Mouse (Mus musculus): ENCODE results near the gene Tbl1x.
A peak's percentile ranks its signal among the peaks of the same experiment; 100 is the strongest.
"Not testable (repeated sequence)": the region's sequence is repeated elsewhere in the genome, so short reads cannot be mapped to it uniquely, and the experiment has no call there.

Gene Tbl1x

GRCm38 (mm10) chrX:77510371-77511300 is at the start of gene Tbl1x:
Tbl1x (plus strand) TSS chrX:77511013.
- DNase-seq: peak; percentile 79

DNA sequence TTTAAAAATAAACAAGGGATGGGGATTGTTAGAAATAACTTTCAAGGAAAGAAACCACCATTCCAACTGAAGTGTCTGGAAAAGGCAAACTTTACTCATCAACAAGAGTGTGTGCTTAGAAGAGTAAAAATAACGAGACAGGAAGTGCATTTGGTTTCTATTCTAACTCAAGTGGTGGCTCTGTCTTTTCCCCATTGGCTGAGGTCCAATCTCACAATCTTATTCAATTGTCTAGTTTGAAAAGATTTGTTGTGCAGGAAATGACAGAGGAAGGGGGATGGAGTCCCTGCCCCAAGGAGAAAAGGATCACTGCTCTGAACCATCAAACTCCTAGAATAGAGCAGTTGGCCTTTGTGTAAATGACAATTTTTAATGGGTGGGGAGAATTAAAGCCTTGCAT is 41.6 kb upstream of the Tbl1x start:
- DNase-seq: no peak

DNA sequence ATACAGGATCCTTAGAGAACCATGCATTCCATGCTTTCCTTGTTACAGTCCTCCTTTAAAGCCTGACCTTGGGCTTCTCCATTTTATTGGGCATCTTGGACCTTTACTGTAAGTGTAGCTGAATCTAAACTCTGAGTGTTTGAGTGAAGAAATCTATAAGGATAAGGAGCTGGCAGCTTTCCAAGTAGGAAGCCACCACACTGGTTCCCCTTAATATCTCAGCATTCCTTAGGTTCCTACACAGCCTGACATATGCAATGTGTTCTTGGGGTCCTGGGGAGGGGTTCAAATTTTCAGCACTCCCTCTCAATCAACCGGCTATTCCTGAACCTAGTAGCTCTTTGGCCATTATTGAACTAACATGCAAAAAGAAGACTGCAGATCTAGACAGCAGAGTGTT is 38.0 kb upstream of the Tbl1x start:
- no peak for DNase-seq

DNA sequence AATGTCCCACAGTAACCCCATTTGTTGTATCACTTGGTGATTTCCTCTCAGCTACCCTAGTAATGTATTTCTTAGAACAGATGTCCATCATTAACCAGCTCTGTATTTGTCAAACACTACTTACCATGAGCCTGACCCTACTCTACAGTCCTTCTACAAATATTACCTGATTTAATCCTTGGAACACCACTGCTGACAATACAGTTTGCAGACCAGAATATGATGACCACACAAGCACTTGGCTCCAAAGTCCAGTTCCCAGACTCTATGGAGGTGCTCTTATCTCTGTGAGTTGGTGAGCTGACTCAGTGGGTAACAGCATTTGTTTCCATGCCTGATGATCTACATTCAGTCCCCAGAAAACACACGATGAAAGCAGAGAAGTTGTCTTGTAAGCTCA is 37.3 kb upstream of the Tbl1x start:
- DNase-seq: no peak

- no peak for DNase-seq
These were observed 36.3 kb upstream of the Tbl1x start for GRCm38 (mm10) chrX:77474551-77474950.

GRCm38 (mm10) chrX:77477526-77477925 is 33.3 kb upstream of the Tbl1x start:
- no peak for DNase-seq

- DNase-seq: peak; percentile 9
These were observed 22.7 kb upstream of the Tbl1x start for GRCm38 (mm10) chrX:77487922-77488799.

- DNase-seq: no peak
These were observed 20.7 kb upstream of the Tbl1x start for GRCm38 (mm10) chrX:77490127-77490526.

DNA sequence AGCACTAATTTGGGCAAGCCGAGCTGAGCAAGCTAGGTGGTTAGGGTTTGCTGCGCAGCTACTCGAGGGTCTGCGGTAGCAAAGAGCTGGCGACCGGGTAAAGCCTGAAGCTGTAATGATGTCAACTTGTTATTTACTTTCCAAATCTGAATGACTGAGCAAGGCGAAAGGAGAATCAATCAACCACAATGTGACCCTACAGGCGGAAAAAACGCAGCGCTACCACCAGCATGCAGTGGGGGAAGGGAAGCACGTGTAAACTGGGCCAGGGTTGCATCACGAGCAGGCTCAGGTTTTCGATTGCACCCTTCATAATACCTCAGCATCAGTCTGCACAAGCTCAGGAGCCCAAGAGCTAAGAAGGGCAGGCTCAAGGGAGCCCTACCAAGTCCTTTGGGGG is 1.7 kb upstream of the Tbl1x start:
- DNase-seq: peak; percentile 86

DNA sequence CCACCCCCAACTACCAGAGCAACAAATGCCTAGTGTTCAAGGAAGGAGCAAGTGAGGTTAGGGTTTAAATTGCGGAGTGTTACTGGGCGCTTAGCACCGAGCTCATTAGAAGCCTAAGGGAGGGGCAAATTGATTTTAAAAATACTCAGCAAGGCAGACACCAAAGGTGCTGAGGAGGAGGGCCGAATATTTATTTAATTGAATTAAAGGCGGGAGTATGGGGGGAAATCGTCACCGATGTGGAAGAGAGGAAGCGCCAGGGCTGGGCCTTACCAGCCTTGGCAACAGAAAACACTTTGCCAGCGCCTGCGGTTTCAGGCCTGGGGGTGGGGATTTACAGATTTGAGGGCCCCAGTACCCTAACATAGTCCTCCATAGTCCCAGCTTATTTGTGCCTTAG is 1.0 kb upstream of the Tbl1x start:
- no peak for DNase-seq

- peak; percentile 52 for DNase-seq
These were observed 634 bp downstream of the Tbl1x start for GRCm38 (mm10) chrX:77511301-77511993.

GRCm38 (mm10) chrX:77511994-77512485 is 1.2 kb downstream of the Tbl1x start:
- DNase-seq: no peak

GRCm38 (mm10) chrX:77517274-77518085 is 6.7 kb downstream of the Tbl1x start:
- DNase-seq: no peak

DNA sequence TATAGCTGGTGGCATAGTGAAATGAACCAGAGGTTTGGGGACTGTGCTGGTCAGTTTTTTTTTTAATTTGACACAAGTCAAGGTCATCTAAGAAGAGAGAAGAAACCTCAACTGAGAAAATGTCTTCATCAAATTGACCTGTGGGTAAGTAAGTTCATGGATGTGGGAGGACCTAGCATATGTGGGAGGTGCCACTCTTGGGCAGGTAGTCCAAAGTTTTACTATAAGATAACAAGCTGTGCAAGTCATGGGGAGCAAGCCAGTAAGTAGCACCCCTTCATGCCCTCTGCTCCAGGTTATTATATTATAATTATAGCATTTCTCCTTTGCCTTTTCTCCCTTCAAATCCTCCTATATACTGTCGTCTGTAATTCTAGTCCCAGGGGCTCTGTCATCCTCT is 8.1 kb downstream of the Tbl1x start:
- no peak for DNase-seq

DNA sequence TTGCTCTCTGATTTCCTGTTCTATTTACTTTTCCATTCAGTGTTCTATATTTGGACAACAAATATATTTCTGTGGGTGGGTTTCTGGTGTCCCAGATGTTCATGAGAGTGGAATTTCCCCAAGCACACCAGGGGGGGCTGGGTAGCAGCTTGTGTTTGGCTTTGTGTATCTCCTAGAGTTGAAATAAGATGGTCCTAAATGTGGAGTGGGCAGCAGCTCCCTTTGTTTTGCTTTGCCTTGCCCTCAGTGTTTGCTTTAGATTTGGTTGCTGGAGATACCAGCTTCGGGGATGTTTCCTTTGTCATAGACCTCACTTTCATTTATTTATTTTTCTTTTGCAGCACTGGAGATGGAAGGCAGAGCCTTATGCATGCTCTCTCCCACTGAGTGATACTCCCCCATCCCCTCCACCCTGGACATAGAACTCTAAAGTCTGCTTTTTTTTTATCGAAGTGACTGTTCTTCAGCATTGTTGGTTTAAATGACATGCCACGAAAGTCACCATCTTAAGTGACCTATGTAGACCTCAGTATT is 12.1 kb downstream of the Tbl1x start:
- DNase-seq: no peak

- no peak for DNase-seq
These were observed 14.4 kb downstream of the Tbl1x start for GRCm38 (mm10) chrX:77525179-77525578.

DNA sequence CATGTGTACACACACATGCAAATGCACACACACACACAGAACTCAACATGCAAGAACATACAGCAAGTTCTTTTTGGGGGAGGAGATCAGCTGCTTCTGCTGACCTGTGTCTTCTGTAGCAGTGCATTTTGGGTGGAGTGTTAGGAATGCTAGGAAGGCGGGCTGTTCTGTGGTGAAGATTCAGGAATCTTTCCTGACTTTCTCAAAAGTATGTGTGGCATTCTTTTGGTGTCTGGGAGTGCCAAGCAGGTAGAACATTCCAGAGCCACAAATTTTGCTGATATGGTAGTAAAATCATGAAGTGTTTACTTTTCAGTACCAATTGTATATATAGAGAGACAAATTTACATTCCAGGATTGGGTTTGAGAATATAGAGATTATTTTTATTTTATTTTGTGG is 17.6 kb downstream of the Tbl1x start:
- no peak for DNase-seq

DNA sequence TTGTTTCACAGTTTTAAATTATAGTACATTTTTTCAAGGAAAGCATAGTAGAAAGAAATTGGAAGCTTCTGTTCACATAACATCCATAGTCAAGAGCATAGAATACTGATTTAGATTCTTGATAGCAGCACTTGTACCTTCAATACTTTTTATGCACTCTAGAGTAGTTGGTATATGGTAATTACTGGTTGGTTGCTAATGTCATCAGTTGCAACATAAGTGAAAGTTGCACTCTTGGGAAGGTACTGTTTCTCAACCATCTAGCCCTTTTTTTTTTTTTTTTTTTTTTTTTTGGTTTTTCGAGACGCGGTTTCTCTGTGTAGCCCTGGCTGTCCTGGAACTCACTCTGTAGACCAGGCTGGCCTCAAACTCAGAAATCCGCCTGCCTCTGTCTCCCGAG is 20.2 kb downstream of the Tbl1x start:
- no peak for DNase-seq

DNA sequence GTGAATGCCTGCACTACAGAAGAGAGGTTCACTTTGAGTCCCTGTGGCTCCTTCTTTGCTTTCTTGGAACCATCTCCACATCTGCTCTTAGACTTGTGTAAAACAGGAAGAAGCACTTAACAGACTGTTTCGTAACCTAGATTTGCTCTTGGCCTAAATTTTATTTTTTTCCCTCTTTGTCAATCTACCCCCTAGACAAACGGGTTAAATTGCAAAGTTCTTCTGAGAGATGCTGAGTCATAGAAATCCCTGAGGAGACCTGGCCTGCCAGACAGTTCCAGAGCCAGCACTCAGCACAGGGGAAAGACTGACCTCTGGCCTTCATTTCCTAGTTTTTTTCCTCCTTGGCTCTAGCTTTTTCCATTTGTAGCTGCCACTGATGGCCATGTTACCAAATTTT is 23.1 kb downstream of the Tbl1x start:
- no peak for DNase-seq

DNA sequence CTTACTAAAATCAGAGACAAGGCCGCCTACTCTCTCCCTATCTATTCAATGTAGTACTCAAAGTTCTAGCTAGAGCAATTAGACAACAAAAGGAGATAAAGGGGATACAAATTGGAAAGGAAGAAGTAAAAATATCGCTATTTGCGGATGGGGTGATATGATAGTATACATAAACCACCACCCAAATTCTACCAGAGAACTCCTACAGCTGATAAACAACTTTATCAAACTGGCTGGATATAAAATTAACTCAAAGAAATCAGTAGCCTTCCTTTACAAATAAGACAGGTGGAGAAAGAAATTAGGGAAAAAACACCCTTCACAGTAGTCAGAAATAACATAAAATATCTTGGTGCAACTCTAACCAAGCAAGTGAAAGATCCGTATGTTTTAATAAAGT is 29.0 kb downstream of the Tbl1x start:
- not testable (repeated sequence) for DNase-seq

GRCm38 (mm10) chrX:77544003-77544402 is 33.2 kb downstream of the Tbl1x start:
- no peak for DNase-seq

DNA sequence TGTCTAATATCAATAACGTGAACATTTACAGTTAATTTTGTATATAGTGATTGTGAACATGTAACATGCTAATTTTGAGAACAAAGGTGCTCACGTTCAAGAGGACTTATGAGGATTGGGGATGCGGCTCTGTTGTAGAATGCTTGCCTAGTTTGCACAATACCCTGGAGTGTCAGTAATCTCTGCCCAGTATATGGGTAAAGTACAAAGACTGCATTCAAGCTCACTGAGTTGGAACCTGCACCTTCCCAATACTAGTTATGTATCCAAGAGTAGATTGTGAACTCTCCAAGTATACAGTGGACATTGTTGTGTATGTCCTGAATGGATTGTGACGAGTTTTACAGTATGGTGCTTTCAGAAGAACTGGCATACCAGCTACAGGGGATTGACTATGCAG is 33.7 kb downstream of the Tbl1x start:
- DNase-seq: no peak
